Mouse (Mus musculus): ENCODE data around the gene Tmem14c. TPM values are rescaled to one million over a fixed set of nuclear protein-coding genes. Genes with fewer than 3 reads are reported as not detected.

Tmem14c gene
- polyA plus RNA-seq, 1 experiment from 2014 or later, result 322 TPM

Other genes with a start within 250 kb of the Tmem14c start
- gene Gcnt2, start 156.5 kb upstream of the Tmem14c start, polyA plus RNA-seq (2016; fragmentation: Nextera tagmentation; extraction: Ambion mirVana), result 2.7 and 3.5 TPM in 2 replicates
- gene Pak1ip1, start 15.3 kb upstream of the Tmem14c start, polyA plus RNA-seq (2016; fragmentation: Nextera tagmentation; extraction: Ambion mirVana), result 66.1 and 72.1 TPM in 2 replicates
- gene Mak, start 63.4 kb downstream of the Tmem14c start, polyA plus RNA-seq (2016; fragmentation: Nextera tagmentation; extraction: Ambion mirVana), result 0.43 and 0.53 TPM in 2 replicates
- 0.06 and 0.09 TPM in 2 replicates for gene Gcm2, start 94.7 kb downstream of the Tmem14c start, polyA plus RNA-seq (2016; fragmentation: Nextera tagmentation; extraction: Ambion mirVana)
- gene Sycp2l, start 98.0 kb downstream of the Tmem14c start, polyA plus RNA-seq (2016; fragmentation: Nextera tagmentation; extraction: Ambion mirVana), result not detected in 2 replicates
- gene Elovl2, start 204.1 kb downstream of the Tmem14c start, polyA plus RNA-seq (2016; fragmentation: Nextera tagmentation; extraction: Ambion mirVana), result 4.1 and 15.5 TPM in 2 replicates
- gene Smim13, start 233.6 kb downstream of the Tmem14c start, polyA plus RNA-seq (2016; fragmentation: Nextera tagmentation; extraction: Ambion mirVana), result 11.4 TPM in 2 replicates